Mouse (Mus musculus) liver, embryonic 14.5 days (tissue): ENCODE data around the gene Anxa4.

Source experiments
- CTCF ChIP-seq: IDR thresholded peaks from 2 replicates; pipeline ENCODE4 v1.5.1; 2016; ENCODE audit warnings: antibody characterized with exemption, low read depth, control low read depth
- EP300 ChIP-seq: IDR thresholded peaks from 2 replicates; pipeline ENCODE4 v1.6.1; 2016; ENCODE audit warnings: antibody characterized with exemption, low read depth

GRCm38 (mm10) chr6:86736313-86736712 lies 57.1 kb downstream of the Anxa4 start:
- TF ChIP-seq CTCF: no peak
- TF ChIP-seq EP300: no peak
